Mouse (Mus musculus) hindbrain, embryonic 10.5 days (tissue): ENCODE results near the gene 1700018F24Rik. TPM values are rescaled to one million over a fixed set of nuclear protein-coding genes. Genes with fewer than 3 reads are reported as not detected.

Source experiments
- DNase-seq: peaks from one replicate; pipeline ENCODE4 v3.0.0-alpha.2; 2017; ENCODE audit warnings: low spot score
- H3K27ac ChIP-seq: fragments of 300-500 bp; sonication (generic); 2 replicates; pipeline ENCODE4 v1.5.1; 2016; ENCODE audit warnings: mild to moderate bottlenecking, moderate library complexity
- H3K27me3 ChIP-seq: fragments of 300-500 bp; sonication (generic); 2 replicates; pipeline ENCODE4 v1.6.1; 2016; ENCODE audit warnings: mild to moderate bottlenecking; ENCODE audit not compliant: poor library complexity, insufficient read depth, severe bottlenecking
- H3K36me3 ChIP-seq: fragments of 300-500 bp; sonication (generic); 2 replicates; pipeline ENCODE4 v1.6.1; 2016; ENCODE audit warnings: mild to moderate bottlenecking, moderate library complexity
- H3K4me1 ChIP-seq: fragments of 300-500 bp; sonication (generic); replicated peaks from 2 replicates; pipeline ENCODE4 v1.6.1; 2016; ENCODE audit warnings: mild to moderate bottlenecking
- H3K4me3 ChIP-seq: fragments of 300-500 bp; sonication (generic); 2 replicates; pipeline ENCODE4 v1.5.1; 2016; ENCODE audit warnings: mild to moderate bottlenecking, moderate library complexity
- H3K9me3 ChIP-seq: fragments of 300-500 bp; sonication (generic); 2 replicates; pipeline ENCODE4 v1.6.1; 2016; ENCODE audit warnings: mild to moderate bottlenecking, moderate library complexity
- WGBS: fragments of 180-500 bp; shearing (Covaris S2); methylation state at CpG from one replicate; pipeline ENCODE4 v1.1.7; 2016; 5-methylcytosine and 5-hydroxymethylcytosine counted together
- polyA plus RNA-seq: library from polyadenylated mRNA; unstranded; fragments of >200 nt; fragmentation: Nextera tagmentation; extraction: Ambion mirVana; gene quantifications from 2 replicates; pipeline ENCODE4 v1.2.1, GENCODE M21; 2016

The 1700018F24Rik gene
- polyA plus RNA-seq, 1 experiment from 2014 or later: not detected

GRCm38 (mm10) chr5:145088186-145088585 lies 45.4 kb downstream of the 1700018F24Rik start:
- H3K4me1 ChIP-seq: peaks cover 15% of the 10 kb centered on the region
- no peak overlapping the region for H3K4me3 ChIP-seq
- H3K27me3 ChIP-seq: no peaks in the 10 kb centered on the region
- DNase-seq: no peak
- 96% methylated on average over 2 of the region's 2 CpGs for WGBS
- no peak overlapping the region for H3K27ac ChIP-seq
- peaks cover 5% of the 10 kb centered on the region; the same call in 1 of the 2 replicates for H3K9me3 ChIP-seq
- peaks cover 50% of the 10 kb centered on the region for H3K36me3 ChIP-seq

GRCm38 (mm10) chr5:145089878-145090277 lies 47.1 kb downstream of the 1700018F24Rik start:
- Histone ChIP-seq H3K36me3 (peaks cover 67% of the 10 kb centered on the region), H3K9me3 (peaks cover 5% of the 10 kb centered on the region; the same call in 1 of the 2 replicates), H3K4me3 (no peak overlapping the region), H3K4me1 (peaks cover 3% of the 10 kb centered on the region), H3K27me3 (no peaks in the 10 kb centered on the region), H3K27ac (no peak overlapping the region)
- no peak for DNase-seq
- 93% methylated on average over 3 of the region's 3 CpGs for WGBS

Other genes with a start within 250 kb of the 1700018F24Rik start
- gene Smurf1, start 77.1 kb upstream of the 1700018F24Rik start, polyA plus RNA-seq: 14.7 and 17.5 TPM in 2 replicates
- 0.13 TPM in 1 of 2 replicates, not detected in the other for gene Gm4871, start 10.2 kb upstream of the 1700018F24Rik start, polyA plus RNA-seq
- gene Arpc1a, start 40.8 kb downstream of the 1700018F24Rik start, polyA plus RNA-seq: 145 and 159 TPM in 2 replicates
- gene Kpna7, start 41.0 kb downstream of the 1700018F24Rik start, polyA plus RNA-seq: not detected in 2 replicates
- gene Arpc1b, start 71.2 kb downstream of the 1700018F24Rik start, polyA plus RNA-seq: 107 and 126 TPM in 2 replicates
- 130 and 135 TPM in 2 replicates for gene Pdap1, start 97.2 kb downstream of the 1700018F24Rik start, polyA plus RNA-seq
- gene Bud31, start 97.4 kb downstream of the 1700018F24Rik start, polyA plus RNA-seq: 244 and 266 TPM in 2 replicates
- gene Ptcd1, start 124.1 kb downstream of the 1700018F24Rik start, polyA plus RNA-seq: 19.6 and 21.9 TPM in 2 replicates
- gene Cpsf4, start 124.2 kb downstream of the 1700018F24Rik start, polyA plus RNA-seq: 70.5 and 92.9 TPM in 2 replicates
- gene Atp5j2, start 149.1 kb downstream of the 1700018F24Rik start, polyA plus RNA-seq: 542 and 582 TPM in 2 replicates
- 7.8 and 9.2 TPM in 2 replicates for gene Zkscan14, start 158.9 kb downstream of the 1700018F24Rik start, polyA plus RNA-seq
- 15.2 and 17.2 TPM in 2 replicates for gene Zkscan5, start 161.6 kb downstream of the 1700018F24Rik start, polyA plus RNA-seq
- gene Zfp655, start 188.7 kb downstream of the 1700018F24Rik start, polyA plus RNA-seq: 32.0 and 32.7 TPM in 2 replicates
- gene Zscan25, start 237.5 kb downstream of the 1700018F24Rik start, polyA plus RNA-seq: 0.25 and 0.95 TPM in 2 replicates